Comparison of ENCODE assay signal across 10 mouse cellular contexts in the genomic region with DNA sequence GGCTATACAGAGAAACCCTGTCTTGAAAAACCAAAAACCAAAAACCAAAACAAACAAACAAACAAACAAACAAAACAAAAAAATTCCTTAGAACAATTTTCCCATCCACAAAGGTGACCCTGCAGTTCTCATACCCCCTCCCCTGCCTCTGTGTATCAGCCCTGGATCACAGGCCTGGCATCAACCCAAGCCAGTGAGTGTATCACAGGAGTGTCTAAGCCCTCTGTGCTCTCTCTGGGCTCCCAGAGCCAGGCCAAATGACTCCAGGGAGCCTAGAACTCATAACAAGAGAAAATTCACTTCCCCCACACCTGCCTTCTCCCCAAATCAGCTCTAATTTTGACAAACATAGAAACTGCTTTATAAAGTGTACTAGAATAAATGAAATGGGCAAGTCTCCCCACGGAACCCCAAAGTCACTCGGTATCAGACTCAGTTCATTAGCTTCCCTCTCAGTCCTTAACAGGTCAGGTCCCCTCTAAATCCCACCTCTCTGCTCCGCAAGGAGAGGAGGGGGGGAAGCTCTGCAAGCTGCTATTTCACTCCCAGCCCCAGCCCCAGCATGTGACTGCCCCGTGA.
A peak's percentile ranks its signal among the peaks of the same experiment; 100 is the strongest.
DNase-seq lines count a peak whose midpoint lies in the region; ATAC-seq lines count a peak whose summit lies in the region.
"Had no signal": no experiment of that assay in that cellular context is flagged by ENCODE, and none has a peak within 500 bp of the region (broad histone marks: within the 10 kb centered on the region; RNA-seq: fewer than 3 reads in every experiment).

No protein-coding gene starts in this region.

- H3K4me1 ChIP-seq in heart, embryonic 14.5 days (ENCODE audit: control insufficient read depth in 2 of 2, insufficient read depth in 2 of 2, low read length in 2 of 2) = peaks cover 34 to 48% of the 10 kb centered on the region in 2 experiments
- H3K4me1 ChIP-seq in midbrain, embryonic 10.5 days = peaks cover 82% of the 10 kb centered on the region
- peaks cover 34% of the 10 kb centered on the region for H3K4me1 ChIP-seq in midbrain, embryonic 16.5 days (ENCODE audit: control insufficient read depth, insufficient read depth, low read length)
- H3K4me1 ChIP-seq in forebrain, embryonic 13.5 days = peaks cover 75% of the 10 kb centered on the region
- peaks cover 69% of the 10 kb centered on the region for H3K4me1 ChIP-seq in hindbrain, embryonic 15.5 days (replicated peaks)

- DNase-seq in heart, adult 18-20 months = no peak
- no peak for DNase-seq in midbrain, embryonic 10.5 days (ENCODE audit: low spot score)
- no peak for DNase-seq in ovary, postnatal 14 days (ENCODE audit: low spot score)
- no peak for DNase-seq in layer of hippocampus, adult 11-12 months (ENCODE audit: low spot score)
- DNase-seq: cerebellum, postnatal 25 days had no signal

- no peaks in the 10 kb centered on the region for H3K9me3 ChIP-seq in heart, embryonic 14.5 days (ENCODE audit: control insufficient read depth, low read length)
- no peaks in the 10 kb centered on the region for H3K9me3 ChIP-seq in midbrain, embryonic 10.5 days (replicated peaks)
- H3K9me3 ChIP-seq in midbrain, embryonic 16.5 days (replicated peaks; ENCODE audit: control insufficient read depth, low read length, poor library complexity, severe bottlenecking) = no peaks in the 10 kb centered on the region
- no peaks in the 10 kb centered on the region for H3K9me3 ChIP-seq in forebrain, embryonic 13.5 days (replicated peaks)
- H3K9me3 ChIP-seq in hindbrain, embryonic 15.5 days = no peaks in the 10 kb centered on the region
- H3K9me3 ChIP-seq: midbrain, embryonic 13.5 days had no signal

- WGBS in heart, embryonic 14.5 days = 35% methylated on average over 4 of the region's 4 CpGs
- WGBS in midbrain, embryonic 10.5 days = 47% methylated on average over 3 of the region's 4 CpGs
- WGBS in midbrain, embryonic 16.5 days = 39% methylated on average over 4 of the region's 4 CpGs
- 28% methylated on average over 4 of the region's 4 CpGs for WGBS in forebrain, embryonic 13.5 days
- 41% methylated on average over 4 of the region's 4 CpGs for WGBS in hindbrain, embryonic 15.5 days

- peak overlapping the region; percentile 34; the same call in 1 of the 2 replicates for H3K9ac ChIP-seq in heart, embryonic 14.5 days (ENCODE audit: low read length)
- no peak overlapping the region for H3K9ac ChIP-seq in midbrain, embryonic 16.5 days (ENCODE audit: low read depth, low read length)
- no peak overlapping the region for H3K9ac ChIP-seq in forebrain, embryonic 13.5 days
- H3K9ac ChIP-seq in hindbrain, embryonic 15.5 days = no peak overlapping the region
- H3K9ac ChIP-seq: midbrain, embryonic 13.5 days had no signal

- no peaks in the 10 kb centered on the region for H3K36me3 ChIP-seq in heart, embryonic 14.5 days (ENCODE audit: control insufficient read depth, insufficient read depth, low read length)
- no peaks in the 10 kb centered on the region for H3K36me3 ChIP-seq in midbrain, embryonic 10.5 days
- H3K36me3 ChIP-seq in midbrain, embryonic 16.5 days (ENCODE audit: control insufficient read depth, insufficient read depth, low read length) = no peaks in the 10 kb centered on the region
- no peaks in the 10 kb centered on the region for H3K36me3 ChIP-seq in forebrain, embryonic 13.5 days (ENCODE audit: poor library complexity, severe bottlenecking)
- H3K36me3 ChIP-seq in hindbrain, embryonic 15.5 days = no peaks in the 10 kb centered on the region
- H3K36me3 ChIP-seq: midbrain, embryonic 13.5 days had no signal

- H3K4me2 ChIP-seq in heart, embryonic 14.5 days (ENCODE audit: low read length) = peak overlapping the region; percentile 10; the same call in 1 of the 2 replicates
- H3K4me2 ChIP-seq in midbrain, embryonic 16.5 days (ENCODE audit: low read length) = no peak overlapping the region
- H3K4me2 ChIP-seq in forebrain, embryonic 13.5 days = no peak overlapping the region
- no peak overlapping the region for H3K4me2 ChIP-seq in hindbrain, embryonic 15.5 days
- H3K4me2 ChIP-seq: midbrain, embryonic 13.5 days had no signal

- peak overlapping the region; percentile 65 to 75; a peak in 3 of 4 replicates for H3K27ac ChIP-seq in heart, embryonic 14.5 days (replicated peaks in 1 of 2; ENCODE audit: control insufficient read depth in 1 of 2, insufficient read depth in 1 of 2, low read depth in 2 of 2, low read length in 2 of 2)
- peak overlapping the region; percentile 58; the same call in 1 of the 2 replicates for H3K27ac ChIP-seq in midbrain, embryonic 10.5 days (replicated peaks)
- H3K27ac ChIP-seq in midbrain, embryonic 16.5 days (ENCODE audit: low read length) = no peak overlapping the region
- H3K27ac ChIP-seq in forebrain, embryonic 13.5 days = peak overlapping the region; percentile 41
- H3K27ac ChIP-seq in hindbrain, embryonic 15.5 days (replicated peaks) = 0 out of 2 replicates have a peak overlapping the region, but pooled peaks have one; percentile 21

- no peak for ATAC-seq in heart, embryonic 14.5 days (ENCODE audit: insufficient number of reproducible peaks, insufficient read depth, low FRiP score, low read depth)
- no peak for ATAC-seq in midbrain, embryonic 16.5 days
- ATAC-seq in forebrain, embryonic 13.5 days = no peak
- no peak for ATAC-seq in hindbrain, embryonic 15.5 days (ENCODE audit: low FRiP score, low read depth)
- ATAC-seq: midbrain, embryonic 13.5 days had no signal

- H3K27me3 ChIP-seq in heart, embryonic 14.5 days (ENCODE audit: control insufficient read depth, insufficient read depth, low read length) = no peaks in the 10 kb centered on the region
- peaks cover 87% of the 10 kb centered on the region for H3K27me3 ChIP-seq in midbrain, embryonic 10.5 days (ENCODE audit: low read depth, poor library complexity, severe bottlenecking)
- H3K27me3 ChIP-seq in midbrain, embryonic 16.5 days (ENCODE audit: control insufficient read depth, insufficient read depth, low read depth, low read length) = no peaks in the 10 kb centered on the region
- peaks cover 15% of the 10 kb centered on the region for H3K27me3 ChIP-seq in forebrain, embryonic 13.5 days
- no peaks in the 10 kb centered on the region for H3K27me3 ChIP-seq in hindbrain, embryonic 15.5 days

- H3K4me3 ChIP-seq in heart, embryonic 14.5 days (ENCODE audit: control insufficient read depth in 1 of 2, insufficient read depth in 1 of 2, low read depth in 1 of 2, low read length in 2 of 2) = no peak overlapping the region
- H3K4me3 ChIP-seq in midbrain, embryonic 10.5 days = no peak overlapping the region
- H3K4me3 ChIP-seq in midbrain, embryonic 16.5 days (ENCODE audit: low read depth, low read length) = no peak overlapping the region
- no peak overlapping the region for H3K4me3 ChIP-seq in forebrain, embryonic 13.5 days
- H3K4me3 ChIP-seq in hindbrain, embryonic 15.5 days = no peak overlapping the region
- H3K4me3 ChIP-seq: midbrain, embryonic 13.5 days had no signal
